Mouse (Mus musculus) intestine, embryonic 15.5 days (tissue): ENCODE measurements at regions not wholly inside any gene's neighbourhood (a gene's known extent, or its start where the extent isn't known, plus 50 kb on each side); places are given as distances from the start of the nearest gene placed in this dataset.
A peak's percentile ranks its signal among the peaks of the same experiment; 100 is the strongest.
"Not testable (repeated sequence)": the region's sequence is repeated elsewhere in the genome, so short reads cannot be mapped to it uniquely, and the experiment has no call there.

Source experiments
- ATAC-seq: fragments of 200-750 bp; cut with Nextera tagmentation; 2 replicates; pipeline ENCODE4 v1.8.0; 2017; ENCODE audit warnings: moderate TSS enrichment, moderate library complexity
- H3K27ac ChIP-seq: fragments of 300-500 bp; sonication (generic); 2 replicates; pipeline ENCODE4 v1.5.1; 2015; ENCODE audit warnings: mild to moderate bottlenecking, inconsistent platforms
- H3K27me3 ChIP-seq: fragments of 300-500 bp; sonication (generic); replicated peaks from 2 replicates; pipeline ENCODE4 v1.6.1; 2015; ENCODE audit warnings: inconsistent platforms
- H3K36me3 ChIP-seq: fragments of 300-500 bp; sonication (generic); 2 replicates; pipeline ENCODE4 v1.6.1; 2015; ENCODE audit warnings: inconsistent platforms
- H3K4me1 ChIP-seq: fragments of 300-500 bp; sonication (generic); replicated peaks from 2 replicates; pipeline ENCODE4 v1.6.1; 2015; ENCODE audit warnings: inconsistent platforms
- H3K4me2 ChIP-seq: fragments of 300-500 bp; sonication (generic); replicated peaks from 2 replicates; pipeline ENCODE4 v1.6.1; 2015; ENCODE audit warnings: mild to moderate bottlenecking, inconsistent platforms
- H3K4me3 ChIP-seq: fragments of 300-500 bp; sonication (generic); replicated peaks from 2 replicates; pipeline ENCODE4 v1.5.1; 2015; ENCODE audit warnings: inconsistent platforms
- H3K9ac ChIP-seq: fragments of 300-500 bp; sonication (generic); 2 replicates; pipeline ENCODE4 v1.6.1; 2015; ENCODE audit warnings: inconsistent platforms
- H3K9me3 ChIP-seq: fragments of 300-500 bp; sonication (generic); 2 replicates; pipeline ENCODE4 v1.6.1; 2016; ENCODE audit warnings: inconsistent platforms
- WGBS: fragments of 180-500 bp; shearing (Covaris S2); methylation state at CpG from one replicate; pipeline ENCODE4 v1.1.7; 2015; 5-methylcytosine and 5-hydroxymethylcytosine counted together

GRCm38 (mm10) chr17:91361261-91361660 is 268.4 kb upstream of the Nrxn1 start:
- no peak overlapping the region for H3K4me2 ChIP-seq
- H3K27me3 ChIP-seq: no peaks in the 10 kb centered on the region
- WGBS: 67% methylated on average over 1 of the region's 1 CpGs
- no peak overlapping the region for H3K27ac ChIP-seq
- H3K36me3 ChIP-seq: no peaks in the 10 kb centered on the region
- no peaks in the 10 kb centered on the region for H3K4me1 ChIP-seq
- H3K9me3 ChIP-seq: no peaks in the 10 kb centered on the region
- H3K9ac ChIP-seq: no peak overlapping the region
- no peak for ATAC-seq
- no peak overlapping the region for H3K4me3 ChIP-seq

- no peak for ATAC-seq
- WGBS: 76% methylated on average over 2 of the region's 2 CpGs
Observed at GRCm38 (mm10) chr17:91352107-91352506, 259.2 kb upstream of the Nrxn1 start.

GRCm38 (mm10) chr17:91336882-91337281 is 244.0 kb upstream of the Nrxn1 start:
- no peak overlapping the region for H3K27ac ChIP-seq
- no peaks in the 10 kb centered on the region for H3K4me1 ChIP-seq
- no peak overlapping the region for H3K9ac ChIP-seq
- H3K4me3 ChIP-seq: no peak overlapping the region
- no peaks in the 10 kb centered on the region for H3K27me3 ChIP-seq
- H3K36me3 ChIP-seq: no peaks in the 10 kb centered on the region
- no peak overlapping the region for H3K4me2 ChIP-seq
- 76% methylated on average over 1 of the region's 1 CpGs for WGBS
- no peak for ATAC-seq
- H3K9me3 ChIP-seq: no peaks in the 10 kb centered on the region

More at GRCm38 (mm10) chr17:91352107-91352506, 259.2 kb upstream of the Nrxn1 start:
- Histone ChIP-seq H3K4me2 (no peak overlapping the region), H3K9ac (no peak overlapping the region), H3K4me1 (no peaks in the 10 kb centered on the region), H3K27me3 (no peaks in the 10 kb centered on the region), H3K36me3 (no peaks in the 10 kb centered on the region), H3K4me3 (no peak overlapping the region), H3K9me3 (no peaks in the 10 kb centered on the region), H3K27ac (no peak overlapping the region)

- H3K27me3 ChIP-seq: no peaks in the 10 kb centered on the region
- no peaks in the 10 kb centered on the region for H3K4me1 ChIP-seq
- no peak overlapping the region for H3K4me3 ChIP-seq
- H3K36me3 ChIP-seq: no peaks in the 10 kb centered on the region
- ATAC-seq: no peak
- no peaks in the 10 kb centered on the region for H3K9me3 ChIP-seq
- no peak overlapping the region for H3K27ac ChIP-seq
- no peak overlapping the region for H3K9ac ChIP-seq
- H3K4me2 ChIP-seq: no peak overlapping the region
- WGBS: 81% methylated on average over 4 of the region's 4 CpGs
Observed at GRCm38 (mm10) chr17:91333790-91334189, 240.9 kb upstream of the Nrxn1 start.

- no peaks in the 10 kb centered on the region for H3K36me3 ChIP-seq
- no peak for ATAC-seq
- no peaks in the 10 kb centered on the region for H3K27me3 ChIP-seq
- WGBS: 76% methylated on average over 1 of the region's 1 CpGs
- H3K4me3 ChIP-seq: no peak overlapping the region
- no peak overlapping the region for H3K4me2 ChIP-seq
- no peak overlapping the region for H3K27ac ChIP-seq
- no peak overlapping the region for H3K9ac ChIP-seq
- no peaks in the 10 kb centered on the region for H3K9me3 ChIP-seq
- H3K4me1 ChIP-seq: no peaks in the 10 kb centered on the region
Observed at GRCm38 (mm10) chr17:91333202-91333601, 240.3 kb upstream of the Nrxn1 start.

GRCm38 (mm10) chr17:91324377-91324776 is 231.5 kb upstream of the Nrxn1 start:
- no peak for ATAC-seq
- WGBS: 47% methylated on average over 1 of the region's 1 CpGs
- no peak overlapping the region for H3K27ac ChIP-seq
- no peaks in the 10 kb centered on the region for H3K36me3 ChIP-seq
- H3K27me3 ChIP-seq: no peaks in the 10 kb centered on the region
- H3K4me3 ChIP-seq: no peak overlapping the region
- H3K9ac ChIP-seq: no peak overlapping the region
- no peak overlapping the region for H3K4me2 ChIP-seq
- no peaks in the 10 kb centered on the region for H3K4me1 ChIP-seq
- H3K9me3 ChIP-seq: no peaks in the 10 kb centered on the region

- no peak for ATAC-seq
- Histone ChIP-seq H3K36me3 (no peaks in the 10 kb centered on the region), H3K27me3 (no peaks in the 10 kb centered on the region), H3K4me1 (no peaks in the 10 kb centered on the region), H3K9ac (no peak overlapping the region), H3K9me3 (no peaks in the 10 kb centered on the region), H3K27ac (no peak overlapping the region), H3K4me3 (no peak overlapping the region), H3K4me2 (no peak overlapping the region)
Observed at GRCm38 (mm10) chr17:91286875-91287274, 194.0 kb upstream of the Nrxn1 start.

- ATAC-seq: no peak
- Histone ChIP-seq H3K4me3 (no peak overlapping the region), H3K9ac (no peak overlapping the region), H3K36me3 (no peaks in the 10 kb centered on the region), H3K4me1 (no peaks in the 10 kb centered on the region), H3K9me3 (no peaks in the 10 kb centered on the region), H3K27me3 (no peaks in the 10 kb centered on the region), H3K27ac (no peak overlapping the region), H3K4me2 (no peak overlapping the region)
- 76% methylated on average over 1 of the region's 1 CpGs for WGBS
Observed at GRCm38 (mm10) chr17:91274378-91274777, 181.5 kb upstream of the Nrxn1 start.

- no peak overlapping the region for H3K9ac ChIP-seq
- H3K36me3 ChIP-seq: no peaks in the 10 kb centered on the region
- 49% methylated on average over 2 of the region's 2 CpGs for WGBS
- peak; percentile 76 for ATAC-seq
- no peaks in the 10 kb centered on the region for H3K27me3 ChIP-seq
- no peak overlapping the region for H3K4me3 ChIP-seq
- no peaks in the 10 kb centered on the region for H3K4me1 ChIP-seq
- H3K27ac ChIP-seq: no peak overlapping the region
- H3K4me2 ChIP-seq: no peak overlapping the region
- no peaks in the 10 kb centered on the region for H3K9me3 ChIP-seq
Observed at GRCm38 (mm10) chr17:91238719-91239118, 145.8 kb upstream of the Nrxn1 start.

GRCm38 (mm10) chr17:91236653-91237052 is 143.8 kb upstream of the Nrxn1 start:
- H3K27me3 ChIP-seq, H3K36me3 ChIP-seq, H3K4me2 ChIP-seq, H3K9ac ChIP-seq, ATAC-seq, H3K4me1 ChIP-seq, H3K4me3 ChIP-seq, H3K27ac ChIP-seq, H3K9me3 ChIP-seq: not testable (repeated sequence)
- 94% methylated on average over 14 of the region's 14 CpGs for WGBS

GRCm38 (mm10) chr17:91226378-91226777 is 133.5 kb upstream of the Nrxn1 start:
- Histone ChIP-seq H3K4me1 (no peaks in the 10 kb centered on the region), H3K4me3 (no peak overlapping the region), H3K9ac (no peak overlapping the region), H3K36me3 (no peaks in the 10 kb centered on the region), H3K4me2 (no peak overlapping the region), H3K27me3 (no peaks in the 10 kb centered on the region), H3K9me3 (no peaks in the 10 kb centered on the region), H3K27ac (no peak overlapping the region)
- no peak for ATAC-seq
- 75% methylated on average over 5 of the region's 5 CpGs for WGBS

- WGBS: 74% methylated on average over 4 of the region's 4 CpGs
- H3K4me1 ChIP-seq: no peaks in the 10 kb centered on the region
- no peak for ATAC-seq
- H3K4me2 ChIP-seq: no peak overlapping the region
- no peak overlapping the region for H3K27ac ChIP-seq
- H3K9me3 ChIP-seq: no peaks in the 10 kb centered on the region
- no peak overlapping the region for H3K9ac ChIP-seq
- H3K27me3 ChIP-seq: no peaks in the 10 kb centered on the region
- H3K4me3 ChIP-seq: no peak overlapping the region
- no peaks in the 10 kb centered on the region for H3K36me3 ChIP-seq
Observed at GRCm38 (mm10) chr17:91225916-91226315, 133.0 kb upstream of the Nrxn1 start.

- Histone ChIP-seq H3K9ac (no peak overlapping the region), H3K27ac (no peak overlapping the region), H3K4me3 (no peak overlapping the region), H3K4me1 (no peaks in the 10 kb centered on the region), H3K4me2 (no peak overlapping the region), H3K36me3 (no peaks in the 10 kb centered on the region), H3K9me3 (no peaks in the 10 kb centered on the region), H3K27me3 (no peaks in the 10 kb centered on the region)
- no peak for ATAC-seq
Observed at GRCm38 (mm10) chr17:91216429-91216828, 123.6 kb upstream of the Nrxn1 start.

- no peak overlapping the region for H3K27ac ChIP-seq
- no peak overlapping the region for H3K9ac ChIP-seq
- no peak overlapping the region for H3K4me3 ChIP-seq
- WGBS: 83% methylated on average over 4 of the region's 4 CpGs
- no peaks in the 10 kb centered on the region for H3K36me3 ChIP-seq
- no peaks in the 10 kb centered on the region for H3K27me3 ChIP-seq
- no peaks in the 10 kb centered on the region for H3K9me3 ChIP-seq
- no peaks in the 10 kb centered on the region for H3K4me1 ChIP-seq
- no peak for ATAC-seq
- H3K4me2 ChIP-seq: no peak overlapping the region
Observed at GRCm38 (mm10) chr17:91182574-91182973, 89.7 kb upstream of the Nrxn1 start.
